Mouse (Mus musculus) erythroblast, embryonic 14.5 days (primary cell): ENCODE results near the gene Usp39. TPM values are rescaled to one million over a fixed set of nuclear protein-coding genes. Genes with fewer than 3 reads are reported as not detected.

Source experiments
- H3K27me3 ChIP-seq: 2 replicates; pipeline ENCODE4 v1.6.1; 2012; ENCODE audit warnings: inconsistent platforms; ENCODE audit not compliant: control insufficient read depth
- H3K36me3 ChIP-seq: 2 replicates; pipeline ENCODE4 v1.6.1; 2012; ENCODE audit warnings: mild to moderate bottlenecking, inconsistent platforms; ENCODE audit not compliant: control insufficient read depth
- H3K4me1 ChIP-seq: 2 replicates; pipeline ENCODE4 v1.6.1; 2012; ENCODE audit warnings: inconsistent platforms; ENCODE audit not compliant: control insufficient read depth
- H3K4me3 ChIP-seq: replicated peaks from 2 replicates; pipeline ENCODE3; 2012; ENCODE audit warnings: moderate library complexity, mild to moderate bottlenecking, inconsistent platforms
- H3K9me3 ChIP-seq: 2 replicates; pipeline ENCODE4 v1.6.1; 2012; ENCODE audit warnings: low read length, inconsistent platforms, mixed read lengths; ENCODE audit not compliant: control insufficient read depth
- GATA1 ChIP-seq: IDR thresholded peaks from 2 replicates; pipeline ENCODE4 v1.6.1; 2012; ENCODE audit warnings: low read length, inconsistent platforms, mixed read lengths
- TAL1 ChIP-seq: IDR thresholded peaks from 3 replicates; pipeline ENCODE4 v1.6.1; 2012; ENCODE audit warnings: low read length, inconsistent platforms, mixed read lengths
- polyA plus RNA-seq: library from polyadenylated mRNA; stranded (reverse); fragments of >175 nt; gene quantifications from 2 replicates; pipeline ENCODE4 v1.2.3, GENCODE M21; 2012

Usp39 gene
- polyA plus RNA-seq, 1 experiment: 3.5 TPM

DNA sequence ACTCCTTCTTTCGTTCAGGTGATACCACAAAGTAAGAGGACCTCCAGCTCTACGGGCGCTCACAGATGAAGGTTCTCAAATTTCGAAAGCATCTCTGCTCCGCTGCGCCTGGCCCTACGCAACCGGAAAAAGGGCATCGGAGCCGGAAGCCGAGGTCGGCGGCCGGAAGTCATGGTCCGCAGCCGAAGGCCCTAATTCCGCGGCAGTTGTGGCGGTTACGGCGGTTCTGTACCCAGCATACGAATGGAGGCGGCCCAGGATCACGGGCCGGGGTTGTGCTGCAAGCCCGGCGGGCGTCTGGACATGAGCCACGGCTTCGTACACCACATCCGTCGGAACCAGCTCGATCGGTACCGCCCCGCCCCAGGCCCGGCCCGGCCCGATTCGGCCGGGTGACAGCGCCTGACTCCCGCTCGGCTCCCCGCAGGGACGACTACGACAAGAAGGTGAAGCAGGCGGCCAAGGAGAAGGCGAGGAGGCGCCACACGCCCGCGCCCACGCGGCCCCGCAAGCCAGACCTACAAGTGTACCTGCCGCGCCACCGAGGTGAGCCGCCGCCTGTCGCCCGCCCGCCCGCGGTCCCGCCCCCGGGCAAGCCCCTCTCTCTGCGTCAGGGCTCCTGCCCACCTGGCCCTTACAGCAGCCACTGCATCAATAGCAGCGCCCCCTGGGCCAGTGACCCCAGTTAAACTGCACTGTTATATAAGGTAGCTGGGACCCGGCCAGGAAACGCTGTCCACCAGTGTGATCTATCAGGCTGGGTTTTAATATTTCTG lies 2.4 kb upstream of the Usp39 start, which contains the start of gene 0610030E20Rik:
Gene 0610030E20Rik (plus strand): TSS at position 152 of the 776 bp plus-strand sequence.
- Histone ChIP-seq H3K4me1 (peaks cover 81% of the 10 kb centered on the region), H3K27me3 (no peaks in the 10 kb centered on the region), H3K36me3 (peaks cover 49% of the 10 kb centered on the region), H3K4me3 (peak within 1 kb of the TSS; percentile 96), H3K9me3 (no peaks in the 10 kb centered on the region)
- TF ChIP-seq GATA1: no peak
- TF ChIP-seq TAL1: no peak

DNA sequence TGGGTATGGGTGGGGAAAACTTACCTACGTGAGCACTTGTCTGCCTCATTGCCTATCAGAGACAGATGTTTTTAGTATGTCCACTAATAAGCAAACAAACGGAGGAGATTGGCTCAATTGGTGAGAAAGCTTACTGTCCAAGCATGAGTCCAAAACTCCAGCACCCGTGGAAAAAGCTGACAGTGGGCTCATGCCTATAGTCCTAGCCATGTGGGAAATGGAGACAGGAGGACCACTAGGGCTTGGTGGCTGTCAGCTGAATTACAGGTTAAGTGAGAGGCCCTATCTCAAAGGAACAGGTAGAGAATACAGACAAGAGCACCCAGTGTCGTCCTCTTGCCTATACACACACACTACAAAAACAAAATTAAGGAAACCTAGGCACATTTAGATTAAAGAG lies 1.3 kb upstream of the Usp39 start:
- Histone ChIP-seq H3K4me1 (peaks cover 81% of the 10 kb centered on the region), H3K36me3 (peaks cover 54% of the 10 kb centered on the region), H3K9me3 (no peaks in the 10 kb centered on the region), H3K4me3 (peak overlapping the region; percentile 96), H3K27me3 (no peaks in the 10 kb centered on the region)
- no peak for TF ChIP-seq GATA1
- TF ChIP-seq TAL1: no peak

DNA sequence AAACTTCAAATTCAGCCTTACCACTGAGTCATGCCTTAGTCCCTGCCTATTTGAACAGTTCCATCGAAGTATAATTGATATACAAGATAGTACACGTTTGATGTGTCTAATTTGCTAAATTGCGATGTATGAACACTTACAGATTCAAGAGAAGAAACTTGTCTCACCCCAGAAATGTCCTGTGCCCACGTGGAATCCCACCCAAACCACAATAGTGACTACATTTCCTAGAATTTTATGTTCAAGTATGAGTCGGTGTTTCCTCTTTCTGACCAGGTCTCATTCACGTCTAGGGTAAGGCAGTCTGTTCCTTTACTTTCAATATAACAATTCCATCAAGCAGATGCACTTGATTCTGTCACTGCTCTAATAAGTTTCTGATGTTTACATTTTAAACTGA lies 649 bp upstream of the Usp39 start:
- Histone ChIP-seq H3K9me3 (no peaks in the 10 kb centered on the region), H3K4me1 (peaks cover 80% of the 10 kb centered on the region), H3K27me3 (no peaks in the 10 kb centered on the region), H3K4me3 (peak overlapping the region; percentile 96), H3K36me3 (peaks cover 54% of the 10 kb centered on the region)
- TF ChIP-seq TAL1 (no peak), GATA1 (no peak)

DNA sequence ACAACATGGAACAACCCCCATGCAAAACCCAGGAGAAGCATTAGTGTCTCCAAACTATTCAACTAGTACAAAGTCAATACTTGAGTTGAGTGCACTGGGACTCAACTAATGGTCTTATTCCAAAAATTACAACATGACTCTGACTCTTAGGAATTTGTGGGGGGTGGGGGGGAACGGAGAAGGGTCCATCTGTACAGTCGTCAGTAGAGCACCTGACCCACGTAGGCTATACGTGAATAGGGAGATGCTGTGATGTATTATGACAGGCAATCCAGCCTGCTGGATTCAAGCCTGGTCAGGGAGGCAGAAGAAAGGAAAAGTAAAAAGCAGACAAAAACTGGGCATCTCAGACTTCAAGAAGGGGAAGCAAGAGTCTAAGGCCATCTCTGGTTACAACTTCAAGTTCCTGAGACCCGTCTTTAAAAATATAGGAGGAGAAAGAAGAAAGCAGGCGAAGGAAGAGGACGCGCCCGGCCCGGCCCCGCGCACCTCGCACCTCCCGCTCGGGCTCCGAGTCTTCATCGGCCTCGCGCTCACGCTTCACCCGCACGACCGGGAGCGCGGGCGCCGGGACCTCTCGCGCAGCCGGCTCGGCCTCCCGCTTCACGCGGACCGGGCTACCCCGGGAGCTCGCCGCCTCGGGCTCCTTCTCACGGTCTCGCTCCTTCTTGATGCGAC lies 449 bp downstream of the Usp39 start:
- TF ChIP-seq TAL1 (no peak), GATA1 (no peak)
- Histone ChIP-seq H3K36me3 (peaks cover 54% of the 10 kb centered on the region), H3K9me3 (no peaks in the 10 kb centered on the region), H3K27me3 (no peaks in the 10 kb centered on the region), H3K4me3 (peak overlapping the region; percentile 96), H3K4me1 (peaks cover 76% of the 10 kb centered on the region)

DNA sequence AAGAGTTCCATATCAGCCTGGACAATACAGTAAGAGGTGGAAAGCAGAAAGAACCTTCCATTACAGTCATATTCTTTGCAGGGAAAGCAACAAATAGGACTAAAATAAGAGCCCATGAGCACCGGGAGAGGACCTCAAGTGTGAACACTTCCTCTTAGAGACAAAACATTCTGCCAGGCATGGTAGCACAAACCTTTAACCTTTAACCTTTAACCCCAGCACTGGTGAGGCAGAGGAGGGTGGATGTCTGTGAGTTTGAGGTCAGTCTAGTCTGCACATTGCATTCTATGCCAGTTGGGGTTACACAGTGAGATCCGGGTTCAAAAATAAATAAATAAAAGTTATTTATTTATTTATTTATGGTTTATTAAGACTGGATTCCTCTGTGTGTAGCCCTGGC lies 4.5 kb downstream of the Usp39 start:
- Histone ChIP-seq H3K4me1 (peaks cover 40% of the 10 kb centered on the region), H3K36me3 (peaks cover 80% of the 10 kb centered on the region), H3K9me3 (no peaks in the 10 kb centered on the region), H3K4me3 (no peak overlapping the region), H3K27me3 (no peaks in the 10 kb centered on the region)
- TF ChIP-seq GATA1: no peak
- no peak for TF ChIP-seq TAL1

DNA sequence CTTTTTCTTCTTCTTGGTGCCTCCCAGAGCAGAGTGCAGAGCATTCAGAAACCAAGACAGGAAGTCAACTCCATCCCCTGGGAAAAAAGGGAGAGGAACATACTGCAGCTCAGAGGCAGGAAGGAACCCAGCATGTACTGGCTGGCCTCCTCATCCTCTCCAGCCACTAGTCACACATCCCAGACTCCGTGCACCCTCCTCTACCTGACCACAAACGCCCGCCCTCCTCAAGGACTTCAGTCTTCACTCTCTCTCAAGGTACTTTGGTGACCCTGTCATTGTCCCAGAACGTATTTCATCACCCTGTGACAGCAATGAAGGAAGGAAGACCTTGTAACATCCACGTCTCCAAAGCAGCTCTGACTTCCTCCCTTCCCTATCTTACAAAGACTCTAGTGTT lies 11.9 kb downstream of the Usp39 start:
- peaks cover 100% of the 10 kb centered on the region for H3K36me3 ChIP-seq
- 0 out of 2 replicates have a peak, but pooled peaks cover 1% of the 10 kb centered on the region for H3K4me1 ChIP-seq
- no peak overlapping the region for H3K4me3 ChIP-seq
- H3K27me3 ChIP-seq: no peaks in the 10 kb centered on the region
- TF ChIP-seq GATA1: no peak
- TF ChIP-seq TAL1: no peak
- H3K9me3 ChIP-seq: no peaks in the 10 kb centered on the region

DNA sequence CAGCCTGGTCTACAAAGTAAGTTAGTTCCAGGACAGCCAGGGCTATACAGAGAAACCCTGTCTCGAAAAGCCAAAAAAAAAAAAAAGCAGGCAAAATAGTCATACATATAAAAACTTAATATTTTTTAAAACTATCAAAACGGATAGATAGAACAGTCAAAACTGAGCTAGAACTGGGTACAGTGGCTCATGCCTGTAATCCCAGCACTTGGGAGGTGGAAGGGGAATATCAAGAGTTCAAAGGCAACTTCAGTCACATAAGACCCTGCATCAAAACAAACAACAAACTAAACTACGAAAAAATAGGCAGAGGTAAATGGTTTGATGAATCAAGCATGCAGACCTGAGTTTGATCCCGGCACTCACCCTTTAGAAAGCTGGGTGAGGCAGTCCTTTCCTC lies 14.9 kb downstream of the Usp39 start:
- no peaks in the 10 kb centered on the region for H3K27me3 ChIP-seq
- no peak overlapping the region for H3K4me3 ChIP-seq
- H3K4me1 ChIP-seq: peaks cover 13% of the 10 kb centered on the region
- peaks cover 99% of the 10 kb centered on the region for H3K36me3 ChIP-seq
- TF ChIP-seq TAL1 (no peak), GATA1 (no peak)
- no peaks in the 10 kb centered on the region for H3K9me3 ChIP-seq

DNA sequence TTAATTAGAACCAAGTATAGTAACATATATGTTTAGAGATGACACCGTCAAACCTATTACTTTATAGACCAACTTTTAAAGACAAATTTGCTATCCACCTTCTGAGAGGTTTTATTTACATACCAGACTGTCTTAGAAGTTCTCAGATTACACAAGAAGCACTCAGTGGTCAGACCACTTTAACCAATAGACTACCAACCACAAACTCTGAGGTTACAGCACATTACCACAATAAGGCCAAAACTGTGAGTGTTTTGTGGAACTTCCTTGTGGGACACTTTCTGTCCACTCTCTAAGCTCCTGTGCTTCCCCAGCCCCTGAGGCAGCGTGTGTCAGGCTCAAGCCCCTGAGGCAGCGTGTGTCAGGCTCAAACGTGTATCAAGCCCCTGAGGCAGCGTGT lies 16.0 kb downstream of the Usp39 start:
- TF ChIP-seq GATA1 (no peak), TAL1 (no peak)
- Histone ChIP-seq H3K9me3 (no peaks in the 10 kb centered on the region), H3K4me3 (no peak overlapping the region), H3K36me3 (peaks cover 99% of the 10 kb centered on the region), H3K4me1 (peaks cover 22% of the 10 kb centered on the region), H3K27me3 (no peaks in the 10 kb centered on the region)

DNA sequence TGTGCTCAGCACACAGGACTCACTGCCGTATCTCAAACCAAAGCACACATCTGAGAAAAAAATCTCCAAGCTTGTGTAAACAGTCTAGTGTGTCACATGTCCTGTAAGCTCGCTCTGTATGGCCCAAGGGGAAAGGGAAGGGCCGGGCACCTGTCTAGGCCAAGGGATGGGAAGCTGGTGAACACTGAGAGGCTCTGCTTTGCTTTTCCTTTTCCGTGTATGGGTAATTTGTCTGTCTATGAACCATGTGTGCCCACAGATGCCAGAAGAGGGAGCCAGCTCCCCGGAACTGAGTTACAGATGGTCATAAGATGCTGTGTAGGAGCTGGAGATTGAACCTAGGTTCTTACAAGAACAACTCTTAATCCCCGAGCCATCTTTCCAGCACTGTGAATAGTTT lies 18.7 kb downstream of the Usp39 start:
- H3K4me1 ChIP-seq: peaks cover 36% of the 10 kb centered on the region
- H3K4me3 ChIP-seq: no peak overlapping the region
- H3K27me3 ChIP-seq: no peaks in the 10 kb centered on the region
- H3K36me3 ChIP-seq: peaks cover 99% of the 10 kb centered on the region
- TF ChIP-seq TAL1 (no peak), GATA1 (no peak)
- H3K9me3 ChIP-seq: no peaks in the 10 kb centered on the region
